Mouse (Mus musculus) intestine, embryonic 14.5 days (tissue): ENCODE measurements around the gene Pla2g2d. TPM values are rescaled to one million over a fixed set of nuclear protein-coding genes. Genes with fewer than 3 reads are reported as not detected.
"Not testable (repeated sequence)": the region's sequence is repeated elsewhere in the genome, so short reads cannot be mapped to it uniquely, and the experiment has no call there.

Experiments
- ATAC-seq: fragments of 200-750 bp; cut with Nextera tagmentation; replicated peaks from 2 replicates; pipeline ENCODE4 v1.8.0; 2017; ENCODE audit warnings: low read depth, moderate number of reproducible peaks, moderate TSS enrichment, moderate library complexity; ENCODE audit not compliant: low FRiP score, low TSS enrichment
- DNase-seq: peaks from one replicate; pipeline ENCODE4 v3.0.0-alpha.2; 2018; ENCODE audit warnings: low spot score
- H3K27ac ChIP-seq: fragments of 300-500 bp; sonication (generic); 2 replicates; pipeline ENCODE4 v1.5.1; 2014; ENCODE audit warnings: low read depth, mild to moderate bottlenecking, control low read depth
- H3K27me3 ChIP-seq: fragments of 300-500 bp; sonication (generic); replicated peaks from 2 replicates; pipeline ENCODE4 v1.6.1; 2014; ENCODE audit warnings: low read length, control low read depth; ENCODE audit not compliant: control insufficient read depth, insufficient read depth
- H3K36me3 ChIP-seq: fragments of 300-500 bp; sonication (generic); 2 replicates; pipeline ENCODE4 v1.6.1; 2014; ENCODE audit warnings: low read length, control low read depth; ENCODE audit not compliant: control insufficient read depth, insufficient read depth
- H3K4me1 ChIP-seq: fragments of 300-500 bp; sonication (generic); replicated peaks from 2 replicates; pipeline ENCODE4 v1.6.1; 2014; ENCODE audit warnings: low read length, control low read depth, mixed read lengths; ENCODE audit not compliant: control insufficient read depth, insufficient read depth
- H3K4me2 ChIP-seq: fragments of 300-500 bp; sonication (generic); 2 replicates; pipeline ENCODE4 v1.6.1; 2014; ENCODE audit warnings: low read length
- H3K4me3 ChIP-seq: fragments of 300-500 bp; sonication (generic); 2 replicates; pipeline ENCODE4 v1.5.1; 2014; ENCODE audit warnings: low read depth, low read length, control low read depth, mixed read lengths
- H3K9ac ChIP-seq: fragments of 300-500 bp; sonication (generic); 2 replicates; pipeline ENCODE4 v1.6.1; 2014; ENCODE audit warnings: mild to moderate bottlenecking, low read length
- H3K9me3 ChIP-seq: fragments of 300-500 bp; sonication (generic); 2 replicates; pipeline ENCODE4 v1.6.1; 2016; ENCODE audit warnings: low read length, control low read depth; ENCODE audit not compliant: control insufficient read depth
- WGBS: fragments of 180-500 bp; shearing (Covaris S2); extraction: QIAGEN DNeasy Blood & Tissue Kit; methylation state at CpG from one replicate; pipeline ENCODE4 v1.1.7; 2014; 5-methylcytosine and 5-hydroxymethylcytosine counted together
- polyA plus RNA-seq: library from polyadenylated mRNA; unstranded; fragments of >200 nt; fragmentation: Nextera tagmentation; extraction: Ambion mirVana; gene quantifications from 2 replicates; pipeline ENCODE4 v1.2.1, GENCODE M21; 2014

Gene Pla2g2d
- polyA plus RNA-seq, 1 experiment from 2014 or later, result 1.1 TPM

DNA sequence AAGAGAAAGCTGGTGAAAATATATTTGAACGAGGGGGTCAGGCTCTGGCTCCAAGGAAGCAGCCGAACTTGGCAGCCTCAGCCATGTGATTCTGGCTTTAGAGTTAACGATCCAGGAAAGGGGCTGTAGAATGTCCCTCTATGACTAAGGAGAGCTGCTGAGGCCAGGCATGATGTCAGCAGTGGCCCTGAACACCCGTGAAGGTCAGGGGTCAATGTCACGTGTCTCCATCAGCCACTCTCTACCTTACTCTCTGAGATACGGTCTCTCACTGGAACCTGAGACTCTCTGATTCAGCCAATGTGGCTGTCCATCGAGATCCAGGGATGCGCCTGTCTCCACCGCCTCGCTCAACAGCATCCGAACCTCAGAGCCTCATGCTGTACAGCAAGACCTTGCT is 27.4 kb downstream of the Pla2g2d start:
- no peaks in the 10 kb centered on the region for H3K9me3 ChIP-seq
- 88% methylated on average over 11 of the region's 11 CpGs for WGBS
- no peak overlapping the region for H3K4me2 ChIP-seq
- DNase-seq (no peak), ATAC-seq (no peak)
- no peak overlapping the region for H3K27ac ChIP-seq
- H3K36me3 ChIP-seq, result no peaks in the 10 kb centered on the region
- H3K9ac ChIP-seq, result no peak overlapping the region
- no peaks in the 10 kb centered on the region for H3K27me3 ChIP-seq
- no peak overlapping the region for H3K4me3 ChIP-seq
- H3K4me1 ChIP-seq, result 0 out of 2 replicates have a peak, but pooled peaks cover 8% of the 10 kb centered on the region

DNA sequence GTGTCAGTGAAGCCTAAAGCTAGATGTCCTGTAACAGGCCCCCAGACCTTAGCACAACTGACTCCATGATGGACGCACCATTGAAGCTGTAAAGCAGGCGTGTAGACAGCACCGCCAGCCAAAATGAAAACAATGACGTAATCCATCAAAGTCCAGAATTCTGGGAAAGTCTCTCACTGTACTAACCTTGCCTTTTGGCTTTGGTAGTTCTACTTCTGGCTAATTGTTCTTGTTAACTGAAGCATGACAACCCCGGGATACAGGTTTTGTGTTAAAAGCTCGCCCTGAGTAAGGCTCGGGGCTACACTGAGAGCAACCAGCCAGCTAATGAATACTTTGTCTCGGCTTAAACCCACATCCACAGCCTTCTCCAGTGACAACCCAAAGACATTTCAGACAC is 29.7 kb downstream of the Pla2g2d start:
- Histone ChIP-seq H3K4me2 (no peak overlapping the region), H3K27ac (no peak overlapping the region), H3K4me3 (no peak overlapping the region), H3K9me3 (no peaks in the 10 kb centered on the region), H3K36me3 (no peaks in the 10 kb centered on the region), H3K4me1 (0 out of 2 replicates have a peak, but pooled peaks cover 8% of the 10 kb centered on the region), H3K27me3 (no peaks in the 10 kb centered on the region), H3K9ac (no peak overlapping the region)
- WGBS, result 71% methylated on average over 8 of the region's 8 CpGs
- no peak for DNase-seq
- no peak for ATAC-seq

DNA sequence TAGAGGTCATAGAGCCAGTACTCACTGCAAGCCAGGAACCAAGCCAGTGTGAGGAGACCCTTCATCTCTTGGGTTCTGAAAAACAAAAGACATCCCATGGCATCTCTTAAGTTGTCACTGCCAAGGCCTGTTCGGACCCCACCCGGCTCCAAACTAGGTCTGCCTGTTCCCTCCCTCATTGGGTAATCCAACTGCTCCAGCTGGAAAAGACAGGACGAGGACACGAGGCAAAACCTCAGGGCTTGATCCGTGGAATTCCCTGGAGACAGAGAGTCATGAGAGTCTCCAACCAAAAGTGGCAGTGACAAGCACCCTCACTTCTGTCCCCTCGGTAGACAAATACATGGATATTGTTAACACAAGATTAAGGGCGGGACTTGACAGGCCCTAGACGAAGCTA is 30.6 kb downstream of the Pla2g2d start:
- ATAC-seq (no peak), DNase-seq (no peak)
- Histone ChIP-seq H3K4me3 (no peak overlapping the region), H3K27me3 (no peaks in the 10 kb centered on the region), H3K36me3 (no peaks in the 10 kb centered on the region), H3K4me2 (no peak overlapping the region), H3K4me1 (0 out of 2 replicates have a peak, but pooled peaks cover 8% of the 10 kb centered on the region), H3K9me3 (no peaks in the 10 kb centered on the region), H3K9ac (no peak overlapping the region), H3K27ac (no peak overlapping the region)
- WGBS, result 78% methylated on average over 8 of the region's 8 CpGs

DNA sequence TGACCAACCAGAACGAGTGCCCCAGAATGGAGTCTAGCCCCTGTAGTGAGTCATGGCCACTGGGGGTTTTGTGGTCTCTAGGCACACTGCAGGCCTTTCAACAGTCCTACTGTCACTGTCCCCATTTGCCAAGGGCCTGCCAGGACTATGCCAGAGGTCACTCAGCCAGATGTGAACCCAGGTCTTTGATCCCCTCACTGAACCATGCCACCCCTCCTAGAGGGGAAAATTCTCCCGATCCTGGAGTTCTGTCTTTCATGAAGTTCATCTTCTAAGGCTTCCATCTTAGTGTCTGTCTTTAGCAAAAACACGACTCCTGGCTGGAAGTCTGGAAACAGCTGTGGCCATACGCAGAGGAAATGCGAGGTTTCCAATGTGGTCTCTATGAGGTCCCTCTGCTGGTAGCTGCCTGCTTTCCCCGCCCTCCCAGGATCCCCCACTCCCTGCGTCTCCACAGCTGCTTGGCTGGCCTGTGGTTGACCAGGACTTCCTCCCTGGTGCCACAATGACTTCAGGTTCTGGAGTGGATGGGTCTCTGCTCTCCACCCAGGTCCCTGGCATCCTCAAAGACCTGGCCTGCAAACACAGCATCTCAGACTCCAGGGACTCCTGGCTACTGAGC is 31.5 kb downstream of the Pla2g2d start:
- no peak overlapping the region for H3K4me2 ChIP-seq
- no peaks in the 10 kb centered on the region for H3K9me3 ChIP-seq
- H3K27ac ChIP-seq, result no peak overlapping the region; the same call in 1 of the 2 replicates
- H3K4me1 ChIP-seq, result 0 out of 2 replicates have a peak, but pooled peaks cover 8% of the 10 kb centered on the region
- H3K9ac ChIP-seq, result no peak overlapping the region
- no peak overlapping the region for H3K4me3 ChIP-seq
- no peak for DNase-seq
- no peak for ATAC-seq
- H3K36me3 ChIP-seq, result no peaks in the 10 kb centered on the region
- H3K27me3 ChIP-seq, result no peaks in the 10 kb centered on the region
- 51% methylated on average over 7 of the region's 7 CpGs for WGBS

DNA sequence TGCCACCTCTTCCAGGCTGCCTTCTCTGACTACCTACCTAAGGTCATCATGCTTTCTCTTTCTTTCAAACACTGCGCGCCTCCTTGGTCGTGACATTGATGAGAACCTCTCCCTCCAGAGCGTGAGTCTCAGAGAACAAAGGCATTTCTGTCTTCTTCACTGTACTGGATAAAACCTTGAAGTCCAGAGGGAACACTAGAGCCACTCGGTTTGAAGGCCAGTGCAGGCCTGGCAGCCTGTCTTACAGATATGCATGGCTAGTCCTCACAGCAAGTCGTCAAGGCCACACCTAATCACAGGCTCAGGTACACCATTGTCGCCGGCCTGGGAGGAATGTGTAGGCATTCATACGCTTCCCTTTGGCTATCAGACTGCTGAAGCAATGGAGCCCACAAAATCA is 40.6 kb downstream of the Pla2g2d start:
- no peak for ATAC-seq
- Histone ChIP-seq H3K9ac (no peak overlapping the region), H3K27me3 (no peaks in the 10 kb centered on the region), H3K27ac (no peak overlapping the region), H3K4me1 (no peaks in the 10 kb centered on the region; the same call in 1 of the 2 replicates), H3K9me3 (no peaks in the 10 kb centered on the region), H3K4me2 (no peak overlapping the region), H3K36me3 (no peaks in the 10 kb centered on the region), H3K4me3 (no peak overlapping the region)
- WGBS, result 80% methylated on average over 9 of the region's 9 CpGs
- no peak for DNase-seq

DNA sequence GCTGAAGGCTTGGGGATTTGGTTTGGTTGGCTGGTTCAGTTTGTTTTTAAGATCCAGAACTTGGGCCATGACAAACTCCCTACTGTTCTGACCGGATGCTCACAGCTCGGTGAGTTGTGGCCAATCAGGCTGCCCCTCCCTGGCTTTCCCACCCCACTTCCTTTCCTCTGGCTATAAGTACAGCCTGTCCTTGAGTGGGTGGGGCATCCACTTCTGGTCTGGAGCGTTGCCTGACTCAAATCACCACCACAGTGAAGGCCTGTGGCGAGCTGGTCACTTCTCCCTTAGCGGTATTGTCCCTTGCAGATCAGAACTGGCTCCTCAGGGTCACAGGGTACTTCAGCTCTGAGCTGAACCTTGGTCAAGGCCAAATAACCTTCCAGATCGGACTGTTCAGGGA is 42.2 kb downstream of the Pla2g2d start:
- H3K4me1 ChIP-seq, result no peaks in the 10 kb centered on the region; the same call in 1 of the 2 replicates
- 75% methylated on average over 6 of the region's 6 CpGs for WGBS
- no peak for DNase-seq

DNA sequence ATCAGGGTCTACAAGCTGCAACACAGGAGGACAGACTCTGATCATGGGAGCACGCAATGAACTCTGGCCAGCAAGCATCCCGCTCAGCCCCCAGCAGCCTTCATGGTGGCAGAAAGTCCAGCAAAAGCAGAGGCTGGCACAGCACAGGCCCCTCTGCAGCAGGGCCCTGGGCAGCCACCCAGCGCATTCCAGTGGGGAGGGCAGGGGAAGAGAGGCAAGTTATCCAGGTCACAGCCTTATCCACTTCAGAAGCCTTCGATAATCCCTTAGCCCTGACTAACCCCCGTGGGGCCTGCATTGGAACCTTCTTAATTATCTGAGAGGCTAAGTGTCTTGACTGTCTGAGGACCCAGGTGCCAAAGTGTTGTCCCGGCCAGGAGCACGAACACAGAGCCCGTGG is 43.6 kb downstream of the Pla2g2d start:
- Histone ChIP-seq H3K27me3 (no peaks in the 10 kb centered on the region), H3K4me2 (no peak overlapping the region), H3K4me3 (no peak overlapping the region), H3K4me1 (no peaks in the 10 kb centered on the region; the same call in 1 of the 2 replicates), H3K9ac (no peak overlapping the region), H3K27ac (no peak overlapping the region), H3K36me3 (no peaks in the 10 kb centered on the region), H3K9me3 (0 out of 2 replicates have a peak, but pooled peaks cover 7% of the 10 kb centered on the region)
- 39% methylated on average over 8 of the region's 8 CpGs for WGBS
- DNase-seq (no peak), ATAC-seq (no peak)

More for the DNA sequence above, 42.2 kb downstream of the Pla2g2d start:
- Histone ChIP-seq H3K4me3 (no peak overlapping the region), H3K27me3 (no peaks in the 10 kb centered on the region), H3K27ac (no peak overlapping the region), H3K36me3 (no peaks in the 10 kb centered on the region), H3K9ac (no peak overlapping the region), H3K9me3 (no peaks in the 10 kb centered on the region), H3K4me2 (no peak overlapping the region)
- no peak for ATAC-seq

DNA sequence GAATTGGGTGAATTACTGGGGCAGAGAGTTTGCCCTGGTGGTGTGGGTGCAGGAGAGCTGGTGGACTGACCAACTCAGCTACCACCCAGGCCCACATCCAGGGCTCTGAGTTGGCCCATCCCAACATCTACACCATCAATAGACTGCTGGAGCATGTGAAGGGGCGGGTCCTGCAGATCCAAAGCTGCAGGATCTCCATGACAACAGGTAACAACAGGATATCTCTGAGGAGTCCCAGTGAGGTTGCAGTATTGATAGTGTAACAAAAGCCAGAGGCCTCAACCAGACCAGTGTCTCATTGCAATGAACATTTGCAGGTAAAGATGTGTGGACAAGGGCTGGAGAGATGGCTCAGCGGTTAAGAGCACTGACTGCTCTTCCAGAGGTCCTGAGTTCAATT is 45.5 kb downstream of the Pla2g2d start:
- no peak for DNase-seq
- Histone ChIP-seq H3K4me2 (no peak overlapping the region), H3K9ac (no peak overlapping the region), H3K4me1 (peaks cover 4% of the 10 kb centered on the region), H3K9me3 (0 out of 2 replicates have a peak, but pooled peaks cover 7% of the 10 kb centered on the region), H3K36me3 (no peaks in the 10 kb centered on the region), H3K4me3 (no peak overlapping the region), H3K27ac (no peak overlapping the region), H3K27me3 (no peaks in the 10 kb centered on the region)
- no peak for ATAC-seq
- 77% methylated on average over 2 of the region's 2 CpGs for WGBS

DNA sequence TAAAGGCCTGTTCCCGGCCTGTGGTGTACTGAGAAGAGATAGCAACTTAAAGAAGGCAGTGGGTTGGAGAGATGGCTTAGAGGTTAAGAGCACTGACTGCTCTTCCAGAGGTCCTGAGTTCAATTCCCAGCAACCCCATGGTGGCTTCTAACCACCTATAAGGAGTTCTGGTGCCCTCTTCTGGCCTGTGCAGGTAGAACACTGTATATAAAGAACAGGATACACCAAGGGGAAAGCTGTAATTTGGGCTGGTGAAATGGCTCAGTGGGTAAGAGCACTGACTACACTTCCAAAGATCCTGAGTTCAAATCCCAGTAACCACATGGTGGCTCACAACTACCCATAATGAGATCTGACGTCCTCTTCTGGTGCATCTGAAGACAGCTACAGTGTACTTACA is 48.6 kb downstream of the Pla2g2d start:
- H3K4me1 ChIP-seq, result peaks cover 13% of the 10 kb centered on the region
- H3K27ac ChIP-seq, H3K27me3 ChIP-seq, H3K4me3 ChIP-seq, H3K4me2 ChIP-seq, H3K36me3 ChIP-seq, DNase-seq, H3K9me3 ChIP-seq, ATAC-seq, H3K9ac ChIP-seq: not testable (repeated sequence)
- 86% methylated on average over 2 of the region's 2 CpGs for WGBS
